Mouse (Mus musculus): ENCODE measurements at regions not wholly inside any gene's neighbourhood (a gene's known extent, or its start where the extent isn't known, plus 50 kb on each side); places are given as distances from the start of the nearest gene placed in this dataset.

GRCm38 (mm10) chr1:45597316-45597715 is 94.2 kb upstream of the Col5a2 start:
- TF ChIP-seq USF1 (IDR thresholded peaks at IDR 0.05; ENCODE audit: low read depth, low read length), result no peak
- no peak for TF ChIP-seq TCF12 (IDR thresholded peaks at IDR 0.05; ENCODE audit: low read depth, low read length)
- no peak for TF ChIP-seq POLR2A (IDR thresholded peaks at IDR 0.05; ENCODE audit: control insufficient read depth in 1 of 2, insufficient read depth in 1 of 2, low read depth in 1 of 2, low read length in 2 of 2, poor library complexity in 1 of 2)
- no peak for TF ChIP-seq MAZ (IDR thresholded peaks at IDR 0.05; ENCODE audit: low read depth, low read length)
- TF ChIP-seq CTCF (IDR thresholded peaks at IDR 0.05 in 2 of 3, conservative IDR thresholded peaks at IDR 0.05 in 1 of 3; ENCODE audit: control insufficient read depth in 1 of 3, insufficient read depth in 1 of 3, low read depth in 2 of 3, low read length in 3 of 3, poor library complexity in 1 of 3, severe bottlenecking in 1 of 3), result no peak
- TF ChIP-seq GATA1 (IDR thresholded peaks at IDR 0.05; ENCODE audit: low read depth, low read length), result no peak
- TF ChIP-seq EP300 (IDR thresholded peaks at IDR 0.05; ENCODE audit: low read depth in 1 of 2, low read length in 2 of 2), result no peak
- no peak for TF ChIP-seq NRF1 (IDR thresholded peaks at IDR 0.05; ENCODE audit: insufficient read depth, low read depth, low read length, poor library complexity, severe bottlenecking)
- no peak for TF ChIP-seq ZC3H11A (IDR thresholded peaks at IDR 0.05; ENCODE audit: low read depth, low read length)
- no peak for TF ChIP-seq TBP (IDR thresholded peaks at IDR 0.05; ENCODE audit: low read depth, low read length)
- no peak for TF ChIP-seq MAFK (IDR thresholded peaks at IDR 0.05; ENCODE audit: borderline replicate concordance, low read depth, low read length)
- TF ChIP-seq CHD1 (IDR thresholded peaks at IDR 0.05; ENCODE audit: low read depth, low read length), result no peak
- no peak for TF ChIP-seq HCFC1 (IDR thresholded peaks at IDR 0.05; ENCODE audit: low read depth, low read length)
- TF ChIP-seq E2F4 (IDR thresholded peaks at IDR 0.05; ENCODE audit: borderline replicate concordance, low read depth, low read length), result no peak

Data from MEL (cell line).